Mouse (Mus musculus): Measurements from ENCODE around the gene Celsr2.

DNA sequence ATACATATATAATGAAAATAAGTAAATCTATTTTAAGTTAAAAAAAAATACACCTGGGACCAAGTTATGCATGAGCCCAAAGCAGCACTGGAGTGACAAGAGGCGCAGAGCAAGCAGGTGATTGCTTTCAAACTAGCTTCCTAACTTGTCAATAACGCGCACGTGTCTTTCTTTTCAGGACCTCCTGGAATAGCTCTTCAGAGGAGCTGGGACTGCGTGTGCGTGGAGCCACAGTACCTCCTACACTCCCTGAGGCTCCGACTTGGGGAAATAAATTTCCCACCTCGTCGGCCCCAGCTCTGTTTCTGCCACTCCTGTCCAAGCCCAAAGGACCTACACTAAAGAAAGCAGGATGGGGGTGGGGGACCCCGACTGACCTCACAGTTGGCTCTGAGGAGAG lies 58.3 kb downstream of the Celsr2 start:
- TF ChIP-seq CTCF (conservative IDR thresholded peaks at IDR 0.05; ENCODE audit: insufficient read depth, insufficient read length, low read depth, low read length): no peak
- no peak for TF ChIP-seq POLR2A (IDR thresholded peaks at IDR 0.05; ENCODE audit: low read depth, low read length)
